Mouse (Mus musculus): ENCODE measurements at regions not wholly inside any gene's neighbourhood (a gene's known extent, or its start where the extent isn't known, plus 50 kb on each side); places are given as distances from the start of the nearest gene placed in this dataset.
A peak's percentile ranks its signal among the peaks of the same experiment; 100 is the strongest.

GRCm38 (mm10) chr2:144156456-144157211 is 113.8 kb upstream of the Mgme1 start:
- TF ChIP-seq GATA1 (IDR thresholded peaks at IDR 0.05; ENCODE audit: borderline replicate concordance, low read length) (no peak), FLI1 (IDR thresholded peaks at IDR 0.05; ENCODE audit: low read length) (no peak)
- Histone ChIP-seq H3K4me1 (peaks cover 28% of the 10 kb centered on the region), H3K4me3 (replicated peaks) (no peak overlapping the region), H3K27me3 (replicated peaks) (peaks cover 20% of the 10 kb centered on the region), H3K9me3 (no peaks in the 10 kb centered on the region), H3K36me3 (replicated peaks; ENCODE audit: low read length) (no peaks in the 10 kb centered on the region)

GRCm38 (mm10) chr2:144157343-144157742 is 113.1 kb upstream of the Mgme1 start:
- TF ChIP-seq FLI1 (IDR thresholded peaks at IDR 0.05; ENCODE audit: low read length) = no peak
- TF ChIP-seq GATA1 (IDR thresholded peaks at IDR 0.05; ENCODE audit: borderline replicate concordance, low read length) = no peak
- H3K4me1 ChIP-seq = peaks cover 31% of the 10 kb centered on the region

DNA sequence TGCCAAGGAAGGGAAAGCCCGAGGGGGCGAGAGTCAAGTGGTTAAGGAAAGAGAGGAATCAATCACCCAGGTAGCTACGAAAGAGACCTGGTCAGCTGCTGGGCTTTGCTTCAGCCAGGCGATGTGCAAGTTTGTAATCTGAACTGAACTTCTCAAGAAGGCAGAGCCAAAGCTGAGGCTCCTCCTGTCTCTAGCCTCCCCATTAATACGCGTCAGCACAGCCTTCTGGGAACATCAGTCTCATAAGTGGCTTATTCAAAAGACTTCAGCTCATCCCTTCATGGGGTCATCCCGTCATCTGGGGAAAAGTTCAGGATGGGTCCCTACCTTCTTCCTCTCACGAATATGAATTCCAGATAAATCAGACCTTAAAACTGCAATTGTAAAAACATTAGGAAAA is 112.2 kb upstream of the Mgme1 start:
- no peaks in the 10 kb centered on the region for H3K9me3 ChIP-seq
- no peaks in the 10 kb centered on the region for H3K36me3 ChIP-seq (replicated peaks; ENCODE audit: low read length)
- no peak overlapping the region for H3K4me3 ChIP-seq (replicated peaks)
- H3K27me3 ChIP-seq (replicated peaks) = peaks cover 20% of the 10 kb centered on the region
- peaks cover 40% of the 10 kb centered on the region for H3K4me1 ChIP-seq
- TF ChIP-seq GATA1 (IDR thresholded peaks at IDR 0.05; ENCODE audit: borderline replicate concordance, low read length) (no peak), FLI1 (IDR thresholded peaks at IDR 0.05; ENCODE audit: low read length) (no peak)

More at GRCm38 (mm10) chr2:144157343-144157742, 113.1 kb upstream of the Mgme1 start:
- Histone ChIP-seq H3K9me3 (no peaks in the 10 kb centered on the region), H3K4me3 (replicated peaks) (no peak overlapping the region), H3K36me3 (replicated peaks; ENCODE audit: low read length) (no peaks in the 10 kb centered on the region), H3K27me3 (replicated peaks) (peaks cover 20% of the 10 kb centered on the region)

- Histone ChIP-seq H3K27me3 (replicated peaks) (peaks cover 20% of the 10 kb centered on the region), H3K9me3 (no peaks in the 10 kb centered on the region), H3K4me1 (peaks cover 57% of the 10 kb centered on the region), H3K4me3 (replicated peaks) (no peak overlapping the region), H3K36me3 (replicated peaks; ENCODE audit: low read length) (no peaks in the 10 kb centered on the region)
- TF ChIP-seq GATA1 (IDR thresholded peaks at IDR 0.05; ENCODE audit: borderline replicate concordance, low read length) (no peak), FLI1 (IDR thresholded peaks at IDR 0.05; ENCODE audit: low read length) (no peak)
Observed at GRCm38 (mm10) chr2:144159854-144160331, 110.6 kb upstream of the Mgme1 start.

GRCm38 (mm10) chr2:144160434-144160833 is 110.0 kb upstream of the Mgme1 start:
- no peaks in the 10 kb centered on the region for H3K9me3 ChIP-seq
- H3K36me3 ChIP-seq (replicated peaks; ENCODE audit: low read length) = no peaks in the 10 kb centered on the region
- peaks cover 20% of the 10 kb centered on the region for H3K27me3 ChIP-seq (replicated peaks)
- no peak overlapping the region for H3K4me3 ChIP-seq (replicated peaks)
- TF ChIP-seq FLI1 (IDR thresholded peaks at IDR 0.05; ENCODE audit: low read length) (no peak), GATA1 (IDR thresholded peaks at IDR 0.05; ENCODE audit: borderline replicate concordance, low read length) (no peak)
- H3K4me1 ChIP-seq = peaks cover 62% of the 10 kb centered on the region

DNA sequence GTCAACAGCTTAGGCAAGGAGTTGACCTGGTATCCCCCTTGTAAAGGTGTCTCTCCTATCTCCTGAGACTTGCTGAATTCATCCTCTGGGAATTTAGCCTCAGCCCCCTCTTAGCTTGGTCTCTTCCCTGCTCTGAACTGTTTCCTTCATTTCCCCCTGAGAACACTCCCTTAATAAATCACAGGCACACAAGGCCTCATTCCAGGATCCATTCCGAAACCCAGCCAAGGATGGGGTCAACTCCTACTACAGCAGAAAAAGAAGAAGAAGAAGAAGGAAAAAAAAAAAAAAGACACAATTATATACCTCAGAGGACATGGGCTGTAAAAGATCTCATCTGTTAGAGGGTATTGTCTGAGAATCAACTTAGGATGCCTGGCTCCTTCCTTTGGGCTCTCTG is 108.6 kb upstream of the Mgme1 start:
- Histone ChIP-seq H3K27me3 (replicated peaks) (peaks cover 16% of the 10 kb centered on the region), H3K36me3 (replicated peaks; ENCODE audit: low read length) (no peaks in the 10 kb centered on the region), H3K4me3 (replicated peaks) (no peak overlapping the region), H3K9me3 (no peaks in the 10 kb centered on the region), H3K4me1 (peaks cover 71% of the 10 kb centered on the region)
- TF ChIP-seq FLI1 (IDR thresholded peaks at IDR 0.05; ENCODE audit: low read length) = no peak
- no peak for TF ChIP-seq GATA1 (IDR thresholded peaks at IDR 0.05; ENCODE audit: borderline replicate concordance, low read length)

DNA sequence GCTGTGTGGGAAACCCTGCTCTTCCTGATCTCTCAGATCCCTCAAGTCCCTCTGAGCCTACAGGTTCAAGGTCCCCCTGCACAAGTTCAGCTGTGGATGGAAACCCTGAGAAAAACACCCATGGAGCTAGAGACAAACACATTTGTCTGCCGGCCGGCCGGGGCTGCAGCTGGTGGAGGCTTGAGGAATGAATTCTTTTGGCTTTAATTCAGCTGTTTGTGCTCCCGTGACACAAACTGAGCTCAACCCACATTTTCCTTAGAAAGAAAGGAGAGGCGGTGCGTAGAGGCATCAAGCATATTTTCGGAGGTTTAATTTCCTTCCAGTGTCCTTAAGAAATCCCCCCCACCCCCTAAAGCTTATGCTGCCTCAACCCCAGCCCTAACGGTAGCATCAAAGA is 106.4 kb upstream of the Mgme1 start:
- no peaks in the 10 kb centered on the region for H3K36me3 ChIP-seq (replicated peaks; ENCODE audit: low read length)
- H3K9me3 ChIP-seq = no peaks in the 10 kb centered on the region
- peaks cover 5% of the 10 kb centered on the region for H3K27me3 ChIP-seq (replicated peaks)
- peak overlapping the region; percentile 40 for H3K4me3 ChIP-seq (replicated peaks)
- peaks cover 81% of the 10 kb centered on the region for H3K4me1 ChIP-seq
- TF ChIP-seq FLI1 (IDR thresholded peaks at IDR 0.05; ENCODE audit: low read length) = no peak
- no peak for TF ChIP-seq GATA1 (IDR thresholded peaks at IDR 0.05; ENCODE audit: borderline replicate concordance, low read length)

DNA sequence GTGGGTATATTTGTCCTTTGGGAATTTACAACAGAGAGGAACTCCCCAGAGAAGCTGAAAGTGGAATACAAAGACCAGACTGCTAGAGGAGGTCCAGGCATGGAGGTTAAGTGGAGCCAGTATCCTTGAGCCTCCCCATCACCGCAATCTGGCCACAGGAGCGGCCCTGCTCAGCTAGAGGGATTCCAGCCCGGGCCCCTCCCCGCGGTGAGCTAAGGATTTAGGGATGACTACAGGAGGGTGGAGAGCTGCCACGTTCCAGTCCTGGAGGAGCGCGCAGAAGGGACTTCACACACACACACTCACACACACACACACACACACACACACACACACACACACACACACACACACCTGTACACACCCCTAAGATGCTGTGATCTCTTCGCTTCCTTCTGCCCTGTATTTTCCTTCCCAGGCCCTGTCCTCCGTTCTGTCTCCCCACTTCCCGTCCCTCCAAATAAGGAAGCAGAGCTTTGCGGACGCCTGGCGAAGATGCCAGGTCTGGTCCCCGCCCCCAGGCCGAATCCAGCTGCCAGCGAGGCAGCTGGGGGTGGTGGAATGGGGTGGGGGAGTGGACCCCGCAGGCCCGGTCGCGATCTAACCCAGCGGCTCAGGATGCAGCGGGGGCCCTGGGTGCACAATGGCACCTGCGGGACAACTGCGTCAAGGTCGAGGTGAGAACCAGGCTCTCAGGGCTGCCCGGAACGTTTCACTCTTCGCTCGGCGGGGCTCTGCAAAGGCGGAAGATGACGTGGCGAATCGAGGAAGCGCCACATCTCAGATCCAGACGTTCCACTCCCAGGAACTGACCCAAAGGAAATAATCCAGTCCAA is 105.3 kb upstream of the Mgme1 start:
- peak overlapping the region; percentile 95 for H3K4me3 ChIP-seq (replicated peaks)

GRCm38 (mm10) chr2:144166102-144166750 is 104.2 kb upstream of the Mgme1 start:
- Histone ChIP-seq H3K4me1 (peaks cover 84% of the 10 kb centered on the region), H3K36me3 (replicated peaks; ENCODE audit: low read length) (no peaks in the 10 kb centered on the region), H3K9me3 (no peaks in the 10 kb centered on the region), H3K4me3 (replicated peaks) (peak overlapping the region; percentile 95), H3K27me3 (replicated peaks) (no peaks in the 10 kb centered on the region)
- TF ChIP-seq FLI1 (IDR thresholded peaks at IDR 0.05; ENCODE audit: low read length) (no peak), GATA1 (IDR thresholded peaks at IDR 0.05; ENCODE audit: borderline replicate concordance, low read length) (no peak)

More for the DNA sequence above, 105.3 kb upstream of the Mgme1 start:
- Histone ChIP-seq H3K36me3 (replicated peaks; ENCODE audit: low read length) (no peaks in the 10 kb centered on the region), H3K4me1 (peaks cover 86% of the 10 kb centered on the region), H3K27me3 (replicated peaks) (no peaks in the 10 kb centered on the region), H3K9me3 (no peaks in the 10 kb centered on the region)
- TF ChIP-seq GATA1 (IDR thresholded peaks at IDR 0.05; ENCODE audit: borderline replicate concordance, low read length) (no peak), FLI1 (IDR thresholded peaks at IDR 0.05; ENCODE audit: low read length) (no peak)

Data from megakaryocyte, embryonic 14.5 days (primary cell).